Mouse (Mus musculus) ovary, postnatal 14 days (tissue): ENCODE data around the gene Gpm6a.
"Not testable (repeated sequence)": the region's sequence is repeated elsewhere in the genome, so short reads cannot be mapped to it uniquely, and the experiment has no call there.

Experiments used
- DNase-seq: peaks from one replicate; pipeline ENCODE4 v3.0.0; 2022; ENCODE audit warnings: low spot score

Gpm6a gene

GRCm38 (mm10) chr8:55012228-55012627 lies 57.6 kb downstream of the Gpm6a start:
- no peak for DNase-seq

GRCm38 (mm10) chr8:55017071-55017470 lies 62.4 kb downstream of the Gpm6a start:
- DNase-seq = no peak

- DNase-seq = no peak
These were observed 71.4 kb downstream of the Gpm6a start for GRCm38 (mm10) chr8:55025851-55026660.

GRCm38 (mm10) chr8:55026661-55027000 lies 72.0 kb downstream of the Gpm6a start:
- no peak for DNase-seq

GRCm38 (mm10) chr8:55028371-55028770 lies 73.7 kb downstream of the Gpm6a start:
- no peak for DNase-seq

- no peak for DNase-seq
These were observed 76.5 kb downstream of the Gpm6a start for GRCm38 (mm10) chr8:55031099-55031498.

GRCm38 (mm10) chr8:55034309-55034708 lies 79.7 kb downstream of the Gpm6a start:
- DNase-seq = no peak

GRCm38 (mm10) chr8:55035416-55035815 lies 80.8 kb downstream of the Gpm6a start:
- no peak for DNase-seq

- DNase-seq = no peak
These were observed 88.3 kb downstream of the Gpm6a start for GRCm38 (mm10) chr8:55042955-55043354.

GRCm38 (mm10) chr8:55048396-55048795 lies 93.8 kb downstream of the Gpm6a start:
- DNase-seq = no peak

- no peak for DNase-seq
These were observed 95.3 kb downstream of the Gpm6a start for GRCm38 (mm10) chr8:55049979-55050378.

GRCm38 (mm10) chr8:55068811-55069210 lies 114.2 kb downstream of the Gpm6a start:
- DNase-seq = not testable (repeated sequence)

GRCm38 (mm10) chr8:55073481-55073880 lies 118.8 kb downstream of the Gpm6a start:
- DNase-seq = no peak

GRCm38 (mm10) chr8:55102195-55102594 lies 147.6 kb downstream of the Gpm6a start:
- no peak for DNase-seq

GRCm38 (mm10) chr8:55103065-55103464 lies 148.4 kb downstream of the Gpm6a start:
- DNase-seq = no peak

- no peak for DNase-seq
These were observed 149.3 kb downstream of the Gpm6a start for GRCm38 (mm10) chr8:55103891-55104481.
